Mouse (Mus musculus) kidney, embryonic 15.5 days (tissue): ENCODE results near the gene Plcb4. TPM values are rescaled to one million over a fixed set of nuclear protein-coding genes. Genes with fewer than 3 reads are reported as not detected.
"Not testable (repeated sequence)": the region's sequence is repeated elsewhere in the genome, so short reads cannot be mapped to it uniquely, and the experiment has no call there.

ENCODE experiments used
- ATAC-seq: fragments of 200-750 bp; cut with Nextera tagmentation; replicated peaks from 2 replicates; pipeline ENCODE4 v1.8.0; 2017; ENCODE audit warnings: moderate TSS enrichment; ENCODE audit not compliant: low FRiP score
- H3K27ac ChIP-seq: fragments of 300-500 bp; sonication (generic); 2 replicates; pipeline ENCODE4 v1.5.1; 2015; ENCODE audit warnings: mild to moderate bottlenecking, inconsistent platforms
- H3K27me3 ChIP-seq: fragments of 300-500 bp; sonication (generic); 2 replicates; pipeline ENCODE4 v1.6.1; 2015; ENCODE audit warnings: inconsistent platforms
- H3K36me3 ChIP-seq: fragments of 300-500 bp; sonication (generic); 2 replicates; pipeline ENCODE4 v1.6.1; 2015; ENCODE audit warnings: inconsistent platforms
- H3K4me1 ChIP-seq: fragments of 300-500 bp; sonication (generic); 2 replicates; pipeline ENCODE4 v1.6.1; 2015; ENCODE audit warnings: inconsistent platforms
- H3K4me2 ChIP-seq: fragments of 300-500 bp; sonication (generic); 2 replicates; pipeline ENCODE4 v1.6.1; 2015; ENCODE audit warnings: moderate library complexity, mild to moderate bottlenecking, inconsistent platforms
- H3K4me3 ChIP-seq: fragments of 300-500 bp; sonication (generic); replicated peaks from 2 replicates; pipeline ENCODE4 v1.5.1; 2015; ENCODE audit warnings: mild to moderate bottlenecking, inconsistent platforms
- H3K9ac ChIP-seq: fragments of 300-500 bp; sonication (generic); 2 replicates; pipeline ENCODE4 v1.6.1; 2015; ENCODE audit warnings: mild to moderate bottlenecking, inconsistent platforms
- H3K9me3 ChIP-seq: fragments of 300-500 bp; sonication (generic); replicated peaks from 2 replicates; pipeline ENCODE4 v1.6.1; 2016; ENCODE audit warnings: inconsistent platforms
- WGBS: fragments of 180-500 bp; shearing (Covaris S2); methylation state at CpG from one replicate; pipeline ENCODE4 v1.1.7; 2015; ENCODE audit warnings: mixed read lengths; 5-methylcytosine and 5-hydroxymethylcytosine counted together
- polyA plus RNA-seq: library from polyadenylated mRNA; unstranded; fragments of >200 nt; fragmentation: Nextera tagmentation; extraction: Ambion mirVana; gene quantifications from 2 replicates; pipeline ENCODE4 v1.2.1, GENCODE M21; 2015

The Plcb4 gene
- polyA plus RNA-seq, 1 experiment from 2014 or later, result 20.9 TPM

- H3K27ac ChIP-seq, result no peak overlapping the region
- no peaks in the 10 kb centered on the region for H3K9me3 ChIP-seq
- no peaks in the 10 kb centered on the region for H3K27me3 ChIP-seq
- no peak for ATAC-seq
- H3K4me3 ChIP-seq, result no peak overlapping the region
- H3K4me1 ChIP-seq, result peaks cover 32% of the 10 kb centered on the region
- no peak overlapping the region for H3K9ac ChIP-seq
- no peak overlapping the region for H3K4me2 ChIP-seq
- 95% methylated on average over 2 of the region's 2 CpGs for WGBS
- H3K36me3 ChIP-seq, result no peaks in the 10 kb centered on the region
Measured at GRCm38 (mm10) chr2:135707305-135707704, 48.5 kb downstream of the Plcb4 start.

GRCm38 (mm10) chr2:135708386-135708785 lies 49.6 kb downstream of the Plcb4 start:
- 59% methylated on average over 3 of the region's 3 CpGs for WGBS
- Histone ChIP-seq H3K27me3 (no peaks in the 10 kb centered on the region), H3K36me3 (no peaks in the 10 kb centered on the region), H3K4me3 (no peak overlapping the region), H3K9ac (no peak overlapping the region), H3K4me2 (no peak overlapping the region), H3K9me3 (no peaks in the 10 kb centered on the region), H3K27ac (peak overlapping the region; percentile 24; the same call in 1 of the 2 replicates), H3K4me1 (peaks cover 33% of the 10 kb centered on the region)
- ATAC-seq, result no peak

GRCm38 (mm10) chr2:135708796-135709195 lies 50.0 kb downstream of the Plcb4 start:
- Histone ChIP-seq H3K4me2 (no peak overlapping the region), H3K27ac (0 out of 2 replicates have a peak overlapping the region, but pooled peaks have one; percentile 3), H3K4me3 (no peak overlapping the region), H3K9ac (no peak overlapping the region), H3K4me1 (peaks cover 29% of the 10 kb centered on the region), H3K27me3 (no peaks in the 10 kb centered on the region), H3K36me3 (no peaks in the 10 kb centered on the region), H3K9me3 (no peaks in the 10 kb centered on the region)
- no peak for ATAC-seq
- WGBS, result 88% methylated on average over 9 of the region's 9 CpGs

- not testable (repeated sequence) for H3K9me3 ChIP-seq, ATAC-seq, H3K27me3 ChIP-seq, H3K36me3 ChIP-seq, H3K27ac ChIP-seq, H3K4me2 ChIP-seq, H3K9ac ChIP-seq, H3K4me3 ChIP-seq
- peaks cover 29% of the 10 kb centered on the region for H3K4me1 ChIP-seq
Measured at GRCm38 (mm10) chr2:135709736-135710135, 50.9 kb downstream of the Plcb4 start.

GRCm38 (mm10) chr2:135711049-135711924 lies 52.5 kb downstream of the Plcb4 start:
- Histone ChIP-seq H3K36me3 (no peaks in the 10 kb centered on the region), H3K4me3 (no peak overlapping the region), H3K9ac (no peak overlapping the region), H3K27me3 (no peaks in the 10 kb centered on the region), H3K9me3 (no peaks in the 10 kb centered on the region), H3K27ac (peak overlapping the region; percentile 63; the same call in 1 of the 2 replicates), H3K4me1 (peaks cover 29% of the 10 kb centered on the region), H3K4me2 (peak overlapping the region; percentile 29)
- WGBS, result 46% methylated on average over 8 of the region's 8 CpGs
- 0 out of 2 replicates have a peak, but pooled peaks have one; percentile 63 for ATAC-seq

GRCm38 (mm10) chr2:135711925-135712288 lies 53.1 kb downstream of the Plcb4 start:
- H3K9ac ChIP-seq, result no peak overlapping the region
- 26% methylated on average over 8 of the region's 8 CpGs for WGBS
- peak overlapping the region; percentile 29 for H3K4me2 ChIP-seq
- no peaks in the 10 kb centered on the region for H3K27me3 ChIP-seq
- peak; percentile 73 for ATAC-seq
- no peaks in the 10 kb centered on the region for H3K36me3 ChIP-seq
- no peaks in the 10 kb centered on the region for H3K9me3 ChIP-seq
- no peak overlapping the region for H3K4me3 ChIP-seq
- peaks cover 34% of the 10 kb centered on the region for H3K4me1 ChIP-seq
- peak overlapping the region; percentile 63; the same call in 1 of the 2 replicates for H3K27ac ChIP-seq

GRCm38 (mm10) chr2:135712331-135712730 lies 53.5 kb downstream of the Plcb4 start:
- Histone ChIP-seq H3K27ac (no peak overlapping the region), H3K4me2 (no peak overlapping the region), H3K9me3 (no peaks in the 10 kb centered on the region), H3K36me3 (no peaks in the 10 kb centered on the region), H3K4me1 (peaks cover 38% of the 10 kb centered on the region), H3K27me3 (no peaks in the 10 kb centered on the region), H3K9ac (no peak overlapping the region), H3K4me3 (no peak overlapping the region)
- ATAC-seq, result no peak
- 46% methylated on average over 5 of the region's 5 CpGs for WGBS

GRCm38 (mm10) chr2:135712921-135713320 lies 54.1 kb downstream of the Plcb4 start:
- H3K4me1 ChIP-seq, result peaks cover 41% of the 10 kb centered on the region
- no peak for ATAC-seq
- no peak overlapping the region for H3K27ac ChIP-seq
- WGBS, result 50% methylated on average over 6 of the region's 6 CpGs
- no peaks in the 10 kb centered on the region for H3K27me3 ChIP-seq
- no peaks in the 10 kb centered on the region for H3K9me3 ChIP-seq
- no peak overlapping the region for H3K4me3 ChIP-seq
- no peak overlapping the region for H3K9ac ChIP-seq
- no peak overlapping the region for H3K4me2 ChIP-seq
- no peaks in the 10 kb centered on the region for H3K36me3 ChIP-seq

- no peaks in the 10 kb centered on the region for H3K27me3 ChIP-seq
- H3K4me2 ChIP-seq, result no peak overlapping the region
- H3K36me3 ChIP-seq, result no peaks in the 10 kb centered on the region
- H3K4me1 ChIP-seq, result peaks cover 30% of the 10 kb centered on the region
- WGBS, result 85% methylated on average over 4 of the region's 4 CpGs
- no peak overlapping the region for H3K9ac ChIP-seq
- no peak overlapping the region for H3K27ac ChIP-seq
- H3K9me3 ChIP-seq, result no peaks in the 10 kb centered on the region
- ATAC-seq, result no peak
- no peak overlapping the region for H3K4me3 ChIP-seq
Measured at GRCm38 (mm10) chr2:135716180-135716579, 57.4 kb downstream of the Plcb4 start.

GRCm38 (mm10) chr2:135717232-135718134 lies 58.7 kb downstream of the Plcb4 start:
- 15% methylated on average over 16 of the region's 16 CpGs for WGBS
- H3K4me3 ChIP-seq, result peak overlapping the region; percentile 19
- H3K27ac ChIP-seq, result peak overlapping the region; percentile 29; the same call in 1 of the 2 replicates
- H3K4me2 ChIP-seq, result peak overlapping the region; percentile 54
- peak; percentile 57 for ATAC-seq
- no peak overlapping the region for H3K9ac ChIP-seq
- H3K4me1 ChIP-seq, result peaks cover 18% of the 10 kb centered on the region
- H3K27me3 ChIP-seq, result no peaks in the 10 kb centered on the region
- H3K36me3 ChIP-seq, result no peaks in the 10 kb centered on the region
- no peaks in the 10 kb centered on the region for H3K9me3 ChIP-seq

- H3K27me3 ChIP-seq, result no peaks in the 10 kb centered on the region
- no peak overlapping the region for H3K4me3 ChIP-seq
- H3K4me1 ChIP-seq, result peaks cover 12% of the 10 kb centered on the region
- H3K9me3 ChIP-seq, result no peaks in the 10 kb centered on the region
- no peak for ATAC-seq
- 68% methylated on average over 5 of the region's 5 CpGs for WGBS
- H3K9ac ChIP-seq, result no peak overlapping the region
- no peak overlapping the region for H3K4me2 ChIP-seq
- H3K36me3 ChIP-seq, result no peaks in the 10 kb centered on the region
- H3K27ac ChIP-seq, result no peak overlapping the region
Measured at GRCm38 (mm10) chr2:135722109-135722508, 63.3 kb downstream of the Plcb4 start.

GRCm38 (mm10) chr2:135723387-135723786 lies 64.6 kb downstream of the Plcb4 start:
- no peak; the same call in 1 of the 2 replicates for ATAC-seq
- H3K36me3 ChIP-seq, result no peaks in the 10 kb centered on the region
- no peak overlapping the region for H3K9ac ChIP-seq
- 93% methylated on average over 6 of the region's 6 CpGs for WGBS
- no peak overlapping the region for H3K27ac ChIP-seq
- H3K9me3 ChIP-seq, result no peaks in the 10 kb centered on the region
- H3K4me3 ChIP-seq, result no peak overlapping the region
- 0 out of 2 replicates have a peak, but pooled peaks cover 7% of the 10 kb centered on the region for H3K4me1 ChIP-seq
- no peak overlapping the region for H3K4me2 ChIP-seq
- H3K27me3 ChIP-seq, result no peaks in the 10 kb centered on the region
